ENCODE assay signal across 9 mouse cellular contexts in the genomic region with DNA sequence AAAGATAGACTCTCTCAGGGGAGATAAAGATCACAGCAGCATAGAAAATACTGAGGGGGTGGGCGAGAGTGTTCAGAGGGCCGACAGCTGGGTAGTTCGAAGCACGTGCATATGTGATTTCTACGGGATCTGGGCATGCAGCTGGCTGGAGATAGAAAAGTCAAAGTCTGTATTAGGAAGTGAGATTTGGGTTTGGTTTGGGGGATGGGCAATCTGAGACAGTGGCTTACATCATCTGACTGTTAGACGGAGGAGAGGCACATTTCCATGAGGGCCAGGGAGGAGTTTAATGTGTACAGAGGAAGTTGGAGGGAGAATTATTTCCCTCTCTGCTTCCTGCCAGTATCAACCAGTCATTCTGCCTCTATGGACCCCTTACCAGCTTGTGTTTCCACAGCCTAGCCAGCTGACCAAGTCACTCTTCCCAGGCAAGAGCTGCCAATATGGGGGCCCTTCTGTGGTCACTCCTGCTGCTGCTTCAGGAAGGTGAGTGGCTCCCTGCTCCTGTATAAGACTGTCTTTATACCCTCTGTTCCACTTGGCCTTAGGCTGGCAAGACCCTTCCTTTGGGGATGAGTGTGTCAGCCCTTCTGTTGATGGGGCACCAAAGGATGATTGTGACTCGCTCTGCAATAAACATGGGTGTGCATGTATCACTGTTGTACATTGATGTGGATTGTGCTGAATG. TPM values are rescaled to one million over a fixed set of nuclear protein-coding genes. Genes with fewer than 3 reads are reported as not detected.
DNase-seq lines count a peak whose midpoint lies in the region; ATAC-seq and TF ChIP-seq lines count a peak whose summit lies in the region.
"Had no signal": no experiment of that assay in that cellular context is flagged by ENCODE, and none has a peak within 500 bp of the region (broad histone marks: within the 10 kb centered on the region; RNA-seq: fewer than 3 reads in every experiment).

Gene Slamf9, plus strand, starts transcription at position 305 of the 688 bp plus-strand sequence.

- H3K4me3 ChIP-seq in embryonic facial prominence, embryonic 11.5 days (ENCODE audit: low read depth, low read length): no peak within 1 kb of the TSS
- H3K4me3 ChIP-seq in embryonic facial prominence, embryonic 10.5 days: no peak within 1 kb of the TSS
- no peak within 1 kb of the TSS for H3K4me3 ChIP-seq in limb, embryonic 14.5 days (replicated peaks; ENCODE audit: low read length)

- H3K27ac ChIP-seq in embryonic facial prominence, embryonic 11.5 days (replicated peaks; ENCODE audit: low read depth, low read length): no peak within 1 kb of the TSS
- no peak within 1 kb of the TSS for H3K27ac ChIP-seq in embryonic facial prominence, embryonic 10.5 days (replicated peaks)
- H3K27ac ChIP-seq in limb, embryonic 14.5 days (replicated peaks; ENCODE audit: low read depth, low read length): no peak within 1 kb of the TSS

- no peaks in the 10 kb centered on the region for H3K4me1 ChIP-seq in embryonic facial prominence, embryonic 11.5 days (ENCODE audit: control insufficient read depth, insufficient read depth, low read length)
- H3K4me1 ChIP-seq in embryonic facial prominence, embryonic 10.5 days: no peaks in the 10 kb centered on the region
- H3K4me1 ChIP-seq in limb, embryonic 14.5 days (ENCODE audit: control insufficient read depth, insufficient read depth, low read length): no peaks in the 10 kb centered on the region

- TF ChIP-seq POLR2A in limb, embryonic 14.5 days (IDR thresholded peaks at IDR 0.05; ENCODE audit: borderline replicate concordance, extremely low read depth, insufficient read depth, insufficient read length): no peak

- 0 out of 2 replicates have a peak, but pooled peaks have one; percentile 32 for ATAC-seq in embryonic facial prominence, embryonic 11.5 days (replicated peaks; ENCODE audit: insufficient number of reproducible peaks, low FRiP score, low TSS enrichment, low read depth)
- ATAC-seq in limb, embryonic 14.5 days (ENCODE audit: low FRiP score, low read depth): peak; percentile 68
- peak; percentile 91 for ATAC-seq in megakaryocyte, adult 5-6 weeks (ENCODE audit: poor library complexity, severe bottlenecking)
- ATAC-seq: activated CD4-positive, CD25-positive, alpha-beta regulatory T cell, adult 4 months had no signal

- H3K27me3 ChIP-seq in embryonic facial prominence, embryonic 11.5 days (ENCODE audit: control insufficient read depth, insufficient read depth, low read length): no peaks in the 10 kb centered on the region
- H3K27me3 ChIP-seq in embryonic facial prominence, embryonic 10.5 days (replicated peaks; ENCODE audit: low read depth, poor library complexity, severe bottlenecking): peaks cover 4% of the 10 kb centered on the region; the same call in 1 of the 2 replicates
- H3K27me3 ChIP-seq in limb, embryonic 14.5 days (ENCODE audit: control insufficient read depth, insufficient read depth, low read length): no peaks in the 10 kb centered on the region

- H3K9ac ChIP-seq in embryonic facial prominence, embryonic 11.5 days (replicated peaks; ENCODE audit: low read length): no peak within 1 kb of the TSS
- H3K9ac ChIP-seq in limb, embryonic 14.5 days (ENCODE audit: low read depth, low read length, severe bottlenecking): no peak within 1 kb of the TSS

- no peak for DNase-seq in embryonic facial prominence, embryonic 11.5 days (ENCODE audit: low spot score)
- DNase-seq in embryonic facial prominence, embryonic 10.5 days (ENCODE audit: low spot score): no peak
- peak; percentile 45 for DNase-seq in brain, adult 2 months (ENCODE audit: low read depth, low spot score)
- no peak for DNase-seq in limb, embryonic 14.5 days (ENCODE audit: low spot score)
- DNase-seq in cerebellum, postnatal 36 days: no peak
- DNase-seq in ovary, postnatal 36 days (ENCODE audit: low spot score): no peak
- DNase-seq in thymus, postnatal 10 days (ENCODE audit: low spot score in 2 of 2): no peak

- 72% methylated on average over 7 of the region's 7 CpGs for WGBS in embryonic facial prominence, embryonic 11.5 days
- 80% methylated on average over 7 of the region's 7 CpGs for WGBS in embryonic facial prominence, embryonic 10.5 days
- 71% methylated on average over 7 of the region's 7 CpGs for WGBS in limb, embryonic 14.5 days

- H3K36me3 ChIP-seq in embryonic facial prominence, embryonic 11.5 days (replicated peaks; ENCODE audit: control insufficient read depth, insufficient read depth, low read depth, low read length): no peaks in the 10 kb centered on the region
- no peaks in the 10 kb centered on the region for H3K36me3 ChIP-seq in embryonic facial prominence, embryonic 10.5 days (replicated peaks)
- no peaks in the 10 kb centered on the region for H3K36me3 ChIP-seq in limb, embryonic 14.5 days (ENCODE audit: control insufficient read depth, insufficient read depth, low read length)

- no peaks in the 10 kb centered on the region for H3K9me3 ChIP-seq in embryonic facial prominence, embryonic 11.5 days (replicated peaks; ENCODE audit: control insufficient read depth, low read length)
- H3K9me3 ChIP-seq in embryonic facial prominence, embryonic 10.5 days: no peaks in the 10 kb centered on the region
- no peaks in the 10 kb centered on the region for H3K9me3 ChIP-seq in limb, embryonic 14.5 days (ENCODE audit: control insufficient read depth, low read length)

- no peak within 1 kb of the TSS for H3K4me2 ChIP-seq in embryonic facial prominence, embryonic 11.5 days (ENCODE audit: low read depth, low read length)
- no peak within 1 kb of the TSS for H3K4me2 ChIP-seq in limb, embryonic 14.5 days (replicated peaks; ENCODE audit: low read depth, low read length, severe bottlenecking)

RNA-seq across cellular contexts. Expression of gene Slamf9, which starts in this region (rescaled TPM):
- polyA plus RNA-seq in embryonic facial prominence, embryonic 11.5 days (2014; fragmentation: Nextera tagmentation; extraction: Ambion mirVana): 0.48 and 0.53 TPM in 2 replicates
- polyA plus RNA-seq in embryonic facial prominence, embryonic 10.5 days (2016; fragmentation: Nextera tagmentation; extraction: Ambion mirVana): not detected in 2 replicates
- polyA plus RNA-seq in limb, embryonic 14.5 days (2012; rRNA removed): 0.49 and 0.64 TPM in 2 replicates
- polyA plus RNA-seq in limb, embryonic 14.5 days (2014; fragmentation: Nextera tagmentation; extraction: Ambion mirVana): 0.51 and 0.75 TPM in 2 replicates
- total RNA-seq in megakaryocyte, adult 5-6 weeks (2015): 2.3 and 3.1 TPM in 2 replicates
- 0.11 and 1.5 TPM in 2 replicates for total RNA-seq in megakaryocyte, adult 5-6 weeks (2017)

Comparison
In these comparisons a context has a peak if more than half of its experiments do, and no peak if none do; other contexts are left out.
1. Peak in ATAC-seq in embryonic facial prominence, embryonic 11.5 days; RNA of the gene not detected or under 1 TPM.
2. Peak in ATAC-seq in limb, embryonic 14.5 days; RNA of the gene not detected or under 1 TPM.
3. ATAC-seq: peak in every context shown above with its lines; median percentile 91 in megakaryocyte, adult 5-6 weeks; 68 in limb, embryonic 14.5 days; 32 in embryonic facial prominence, embryonic 11.5 days.